Mouse (Mus musculus): ENCODE data around the gene Ssbp1.

The Ssbp1 gene

GRCm38 (mm10) chr6:40443281-40443928 is 27.7 kb upstream of the Ssbp1 start:
- in situ Hi-C loops (cut with MboI; ENCODE audit: unreplicated experiment in 2 of 2), result no loop called here

- in situ Hi-C loops (cut with MboI; ENCODE audit: unreplicated experiment in 2 of 2), result no loop called here
Measured at GRCm38 (mm10) chr6:40448626-40449025, 22.5 kb upstream of the Ssbp1 start.

- in situ Hi-C loops (cut with MboI; ENCODE audit: unreplicated experiment in 2 of 2), result loop anchor here (25.0 kb wide), 3 partner anchors 642 to 1083 kb away; partner anchors contain the start of gene Mrps33 (in 2 of the 2)
Measured at GRCm38 (mm10) chr6:40454436-40455041, 16.6 kb upstream of the Ssbp1 start.

DNA sequence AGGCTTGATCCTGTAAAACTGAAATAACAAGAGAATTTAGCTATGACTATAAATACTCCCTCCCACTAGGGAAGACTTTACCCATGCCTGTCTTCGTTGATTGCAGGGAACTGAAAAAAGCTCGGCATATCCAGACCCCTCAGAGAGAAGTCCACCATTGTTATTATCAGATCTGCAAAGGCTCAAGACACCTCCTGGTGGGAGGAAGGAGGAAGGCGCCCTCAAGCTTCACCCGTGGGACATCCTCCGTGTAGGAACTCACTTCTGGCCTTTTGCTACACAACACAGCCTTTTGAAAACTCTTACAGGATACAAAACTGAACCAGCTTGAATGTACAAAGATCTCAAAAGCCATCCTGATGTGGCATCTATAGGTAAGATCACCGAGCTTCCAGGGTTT is 5.4 kb upstream of the Ssbp1 start:
- in situ Hi-C loops (cut with MboI; ENCODE audit: unreplicated experiment in 2 of 2), result loop anchor here (25.0 kb wide), 3 partner anchors 653 to 1072 kb away; partner anchors contain the start of gene Mrps33 (in 2 of the 2)

DNA sequence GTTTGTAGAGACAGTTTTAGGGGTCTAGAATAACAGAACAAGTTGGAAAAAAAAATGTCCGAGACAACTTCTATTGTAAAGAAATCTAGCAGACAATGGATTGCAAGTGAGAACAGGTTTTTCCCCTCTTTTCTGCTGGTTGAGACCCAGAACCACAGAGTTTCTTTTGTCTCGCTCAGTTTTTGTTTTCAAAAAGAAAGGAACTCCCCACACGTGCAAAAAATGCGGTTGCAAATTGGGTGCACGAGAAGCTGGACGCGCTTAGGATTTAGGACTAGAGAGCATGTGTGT is 513 bp downstream of the Ssbp1 start:
- in situ Hi-C loops (cut with MboI; ENCODE audit: unreplicated experiment in 2 of 2), result loop anchor here (5.0 to 25.0 kb wide), 6 partner anchors 34 to 1083 kb away; partner anchors contain the start of genes Agk (in 2 of the 2), Mrps33 (in 2 of the 2), E330009J07Rik (in 1 of the 2) and Wee2 (in 1 of the 2)

GRCm38 (mm10) chr6:40476132-40476531 is 5.0 kb downstream of the Ssbp1 start:
- in situ Hi-C loops (cut with MboI; ENCODE audit: unreplicated experiment in 2 of 2), result loop anchor here (10.0 to 25.0 kb wide), 2 partner anchors 1079 to 1811 kb away; partner anchors contain the start of gene Clcn1 (in 2 of the 2)

DNA sequence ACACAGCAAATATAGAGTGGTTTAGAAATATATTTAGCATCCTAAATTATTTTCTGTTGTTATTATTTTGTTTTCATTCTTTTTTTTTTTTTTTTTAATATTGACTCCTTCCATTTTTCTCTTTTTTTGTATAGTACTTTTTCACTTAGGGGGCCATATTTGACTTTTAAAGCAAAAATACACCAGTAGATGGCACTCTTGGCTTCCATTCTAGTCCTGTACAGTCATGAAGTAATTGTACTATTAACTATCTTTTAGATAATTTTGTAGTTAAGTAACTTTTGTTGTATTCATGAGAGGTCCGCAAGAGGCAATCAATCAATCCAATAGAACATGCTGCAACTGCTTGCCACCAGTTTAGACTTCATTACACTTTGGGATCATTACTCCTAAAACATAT is 8.6 kb downstream of the Ssbp1 start:
- in situ Hi-C loops (cut with MboI; ENCODE audit: unreplicated experiment in 2 of 2), result loop anchor here (5.0 to 25.0 kb wide), 3 partner anchors 208 to 1808 kb away; partner anchors contain the start of gene Clcn1 (in 2 of the 2)

- in situ Hi-C loops (cut with MboI; ENCODE audit: unreplicated experiment in 2 of 2), result loop anchor here (5.0 to 25.0 kb wide), 2 partner anchors 205 to 1805 kb away; partner anchors contain the start of gene Clcn1 (in 2 of the 2)
Measured at GRCm38 (mm10) chr6:40482318-40482717, 11.2 kb downstream of the Ssbp1 start.

GRCm38 (mm10) chr6:40490933-40491332 is 19.8 kb downstream of the Ssbp1 start, which contains the start of gene Tas2r137:
TSS of gene Tas2r137 (plus strand) at chr6:40491233.
- in situ Hi-C loops (cut with MboI; ENCODE audit: unreplicated experiment in 2 of 2), result loop anchor here (25.0 kb wide), 1 partner anchor 1796 kb away; the partner anchor contains the start of gene Clcn1 (in 2 of the 2)

- in situ Hi-C loops (cut with MboI; ENCODE audit: unreplicated experiment in 2 of 2), result loop anchor here (25.0 kb wide), 1 partner anchor 1794 kb away; the partner anchor contains the start of gene Clcn1 (in 2 of the 2)
Measured at GRCm38 (mm10) chr6:40493229-40493628, 22.1 kb downstream of the Ssbp1 start, which contains the start of gene Tas2r108. TSS of gene Tas2r108 (plus strand) at chr6:40493529.

DNA sequence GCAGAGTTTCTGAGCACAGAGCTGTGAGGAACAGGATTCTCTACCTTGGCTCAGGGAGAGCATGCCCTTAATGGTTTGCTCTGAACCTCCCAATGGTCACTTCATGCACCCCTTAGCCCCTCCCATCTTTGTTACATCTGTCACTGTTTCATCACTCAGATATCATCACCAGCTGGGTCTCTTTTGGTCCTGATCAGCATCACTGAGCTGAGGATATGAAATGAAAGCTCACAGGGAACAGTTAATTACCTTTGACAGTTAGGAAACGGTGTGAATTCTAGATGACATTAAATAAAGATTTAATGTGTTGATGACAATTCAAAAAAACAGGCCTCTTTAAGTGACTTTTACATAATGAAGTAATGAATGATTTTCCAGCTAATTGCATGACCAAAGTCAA is 48.3 kb downstream of the Ssbp1 start, which contains the start of gene Prss37:
Gene Prss37, minus strand, starts transcription at position 101 of the 400 bp plus-strand sequence.
- in situ Hi-C loops (cut with MboI; ENCODE audit: unreplicated experiment in 2 of 2), result no loop called here

Measured in v-Abl transformed pro-B cells (cell line).